Mouse (Mus musculus) small intestine, adult 2 months (tissue): Measurements from ENCODE around the gene Thrsp. TPM values are rescaled to one million over a fixed set of nuclear protein-coding genes. Genes with fewer than 3 reads are reported as not detected.

Source experiments
- H3K27ac ChIP-seq: fragments of 200-500 bp; 2 replicates; pipeline ENCODE4 v1.5.1; 2012; ENCODE audit warnings: low read depth, low read length, control low read depth, inconsistent platforms; ENCODE audit not compliant: insufficient read depth
- H3K27me3 ChIP-seq: fragments of 200-500 bp; 2 replicates; pipeline ENCODE4 v1.6.1; 2012; ENCODE audit warnings: mild to moderate bottlenecking, moderate library complexity, low read length, inconsistent platforms; ENCODE audit not compliant: control insufficient read depth, insufficient read depth
- H3K36me3 ChIP-seq: fragments of 200-500 bp; 2 replicates; pipeline ENCODE4 v1.6.1; 2012; ENCODE audit warnings: mild to moderate bottlenecking, low read length, control low read depth, inconsistent platforms; ENCODE audit not compliant: control insufficient read depth, insufficient read depth
- H3K4me1 ChIP-seq: fragments of 200-500 bp; 2 replicates; pipeline ENCODE4 v1.6.1; 2012; ENCODE audit warnings: low read length, inconsistent platforms, mixed read lengths; ENCODE audit not compliant: control insufficient read depth, insufficient read depth, insufficient read length
- H3K4me3 ChIP-seq: fragments of 200-500 bp; 2 replicates; pipeline ENCODE4 v1.5.1; 2012; ENCODE audit warnings: low read depth, mild to moderate bottlenecking, control low read depth, inconsistent platforms, low read length, moderate library complexity
- CTCF ChIP-seq: fragments of 200-500 bp; IDR thresholded peaks from 2 replicates; pipeline ENCODE4 v1.5.1; 2012; ENCODE audit warnings: low read depth, mild to moderate bottlenecking, control low read depth, inconsistent platforms, low read length, moderate library complexity, mixed read lengths; ENCODE audit not compliant: insufficient replicate concordance, insufficient read length; ENCODE audit errors: extremely low read depth
- POLR2A ChIP-seq: fragments of 200-500 bp; IDR thresholded peaks from 2 replicates; pipeline ENCODE4 v1.6.1; 2012; ENCODE audit warnings: low read depth, mild to moderate bottlenecking, control low read depth, inconsistent platforms, low read length, moderate library complexity
- WGBS: fragments of 180-500 bp; shearing (Covaris S2); methylation state at CpG from one replicate; pipeline ENCODE4 v1.1.7; 2018; 5-methylcytosine and 5-hydroxymethylcytosine counted together
- polyA plus RNA-seq: library from polyadenylated mRNA; depleted of rRNA; stranded (reverse); fragments of >200 nt; gene quantifications from 2 replicates; pipeline ENCODE4 v1.2.3, GENCODE M21; 2012

The Thrsp gene
- polyA plus RNA-seq, 1 experiment = 2.8 TPM

- 60% methylated on average over 6 of the region's 6 CpGs for WGBS
- Histone ChIP-seq H3K27ac (no peak overlapping the region), H3K27me3 (no peaks in the 10 kb centered on the region), H3K4me3 (no peak overlapping the region), H3K4me1 (peaks cover 3% of the 10 kb centered on the region; the same call in 1 of the 2 replicates), H3K36me3 (no peaks in the 10 kb centered on the region)
- no peak for TF ChIP-seq POLR2A
- no peak for TF ChIP-seq CTCF
Measured at GRCm38 (mm10) chr7:97426566-97426965, 9.0 kb upstream of the Thrsp start.

- no peak overlapping the region for H3K27ac ChIP-seq
- no peaks in the 10 kb centered on the region for H3K4me1 ChIP-seq
- TF ChIP-seq POLR2A = no peak
- TF ChIP-seq CTCF = peak; percentile 99
- WGBS = 9% methylated on average over 12 of the region's 12 CpGs
- H3K4me3 ChIP-seq = no peak overlapping the region
- no peaks in the 10 kb centered on the region for H3K27me3 ChIP-seq
- H3K36me3 ChIP-seq = no peaks in the 10 kb centered on the region
Measured at GRCm38 (mm10) chr7:97424621-97425245, 7.2 kb upstream of the Thrsp start.

DNA sequence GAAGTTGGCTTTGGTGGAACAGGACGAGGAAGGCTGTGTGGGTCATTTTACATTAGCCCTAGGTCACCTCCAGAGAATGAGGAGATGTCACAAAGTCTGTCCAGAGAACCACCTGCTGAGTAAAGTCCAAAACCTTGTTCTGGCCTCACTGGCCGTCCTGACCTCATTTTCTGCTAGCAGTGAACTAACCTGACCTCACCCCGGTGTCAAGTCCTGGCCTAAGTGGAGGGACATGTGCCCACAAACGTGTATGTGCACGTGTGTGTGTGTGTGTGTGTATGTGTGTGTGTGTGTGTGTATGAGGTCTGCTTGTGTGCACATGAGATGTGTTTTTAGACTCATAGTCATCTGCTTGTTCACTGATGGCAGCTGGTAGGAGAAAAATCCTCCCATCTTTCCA is 6.2 kb upstream of the Thrsp start:
- H3K4me3 ChIP-seq = no peak overlapping the region
- 54% methylated on average over 5 of the region's 5 CpGs for WGBS
- H3K27ac ChIP-seq = no peak overlapping the region
- H3K4me1 ChIP-seq = no peaks in the 10 kb centered on the region
- H3K27me3 ChIP-seq = no peaks in the 10 kb centered on the region
- H3K36me3 ChIP-seq = no peaks in the 10 kb centered on the region
- TF ChIP-seq CTCF (no peak), POLR2A (no peak)

GRCm38 (mm10) chr7:97420958-97421651 is 3.6 kb upstream of the Thrsp start:
- Histone ChIP-seq H3K4me3 (no peak overlapping the region), H3K36me3 (no peaks in the 10 kb centered on the region), H3K27ac (no peak overlapping the region), H3K4me1 (no peaks in the 10 kb centered on the region), H3K27me3 (no peaks in the 10 kb centered on the region)
- TF ChIP-seq CTCF = no peak
- TF ChIP-seq POLR2A = no peak
- WGBS = 82% methylated on average over 8 of the region's 8 CpGs

GRCm38 (mm10) chr7:97420406-97420805 is 2.9 kb upstream of the Thrsp start:
- WGBS = 71% methylated on average over 1 of the region's 1 CpGs
- Histone ChIP-seq H3K27me3 (no peaks in the 10 kb centered on the region), H3K4me1 (peaks cover 4% of the 10 kb centered on the region; the same call in 1 of the 2 replicates), H3K36me3 (no peaks in the 10 kb centered on the region), H3K27ac (no peak overlapping the region), H3K4me3 (no peak overlapping the region)
- TF ChIP-seq POLR2A = no peak
- no peak for TF ChIP-seq CTCF

- no peaks in the 10 kb centered on the region for H3K27me3 ChIP-seq
- no peak overlapping the region for H3K27ac ChIP-seq
- TF ChIP-seq CTCF (no peak), POLR2A (no peak)
- no peaks in the 10 kb centered on the region for H3K36me3 ChIP-seq
- 87% methylated on average over 5 of the region's 5 CpGs for WGBS
- peaks cover 9% of the 10 kb centered on the region; the same call in 1 of the 2 replicates for H3K4me1 ChIP-seq
- H3K4me3 ChIP-seq = no peak overlapping the region
Measured at GRCm38 (mm10) chr7:97419163-97419562, 1.6 kb upstream of the Thrsp start.

- Histone ChIP-seq H3K36me3 (no peaks in the 10 kb centered on the region), H3K4me3 (no peak overlapping the region), H3K27ac (no peak overlapping the region), H3K4me1 (peaks cover 9% of the 10 kb centered on the region; the same call in 1 of the 2 replicates), H3K27me3 (no peaks in the 10 kb centered on the region)
- TF ChIP-seq POLR2A (no peak), CTCF (no peak)
- WGBS = 77% methylated on average over 5 of the region's 5 CpGs
Measured at GRCm38 (mm10) chr7:97418717-97419116, 1.2 kb upstream of the Thrsp start.
